Mouse (Mus musculus): ENCODE measurements around the gene Luzp1.

Gene Luzp1

GRCm38 (mm10) chr4:136602568-136602967, 133.0 kb downstream of the Luzp1 start, which contains the start of gene Kdm1a:
Gene Kdm1a (minus strand): TSS chr4:136602723.
- TF ChIP-seq GATA4 (IDR thresholded peaks at IDR 0.05; ENCODE audit: insufficient replicate concordance, low read length), result peak; percentile 56; the same call in 1 of the 2 replicates

All from liver, adult (tissue).